18 mouse cellular contexts compared by ENCODE assay signal in the genomic region with DNA sequence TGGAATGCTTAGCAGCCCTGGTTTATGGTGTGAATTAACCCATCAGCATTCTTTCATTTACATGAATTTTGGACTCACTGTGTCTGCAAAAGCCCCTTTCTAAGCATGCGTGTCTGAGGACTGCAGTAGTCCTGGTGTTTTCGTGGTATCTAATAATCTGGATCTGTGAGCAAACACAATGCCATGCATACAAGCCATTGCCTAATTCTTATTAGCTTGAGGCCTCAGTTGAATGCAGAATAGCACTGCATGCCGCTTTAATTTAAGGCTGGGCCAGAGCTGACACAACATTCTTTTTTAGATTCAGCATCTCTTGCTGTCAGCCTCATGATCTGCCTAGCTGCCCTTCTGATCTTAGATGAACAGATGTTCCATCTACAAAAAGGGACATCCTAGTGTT. TPM values are rescaled to one million over a fixed set of nuclear protein-coding genes. Genes with fewer than 3 reads are reported as not detected.
DNase-seq lines count a peak whose midpoint lies in the region; ATAC-seq and TF ChIP-seq lines count a peak whose summit lies in the region.
"Had no signal": no experiment of that assay in that cellular context is flagged by ENCODE, and none has a peak within 500 bp of the region (broad histone marks: within the 10 kb centered on the region; RNA-seq: fewer than 3 reads in every experiment).

No protein-coding gene starts in this region.

- no peaks in the 10 kb centered on the region for H3K9me3 ChIP-seq in forebrain, embryonic 15.5 days
- H3K9me3 ChIP-seq in midbrain, embryonic 11.5 days (ENCODE audit: control insufficient read depth, low read length), result no peaks in the 10 kb centered on the region
- H3K9me3 ChIP-seq: embryonic facial prominence, embryonic 10.5 days had no signal

- no peak for DNase-seq in layer of hippocampus, adult 2 months (ENCODE audit: low spot score in 2 of 2)
- no peak for DNase-seq in layer of hippocampus, postnatal 36 days
- DNase-seq in midbrain, embryonic 11.5 days (ENCODE audit: low spot score, missing footprints), result no peak
- DNase-seq in retina, embryonic 14.5 days (ENCODE audit: low spot score), result peak; percentile 54
- no peak for DNase-seq in urinary bladder, postnatal 25 days (ENCODE audit: low spot score)
- DNase-seq in cerebellum, postnatal 25 days, result no peak
- DNase-seq: adrenal gland, adult 8-10 months; heart, adult 18-20 months; kidney, postnatal 36 days; lung, postnatal 36 days; thymus, postnatal 4 days had no signal

- H3K4me2 ChIP-seq in forebrain, embryonic 15.5 days (replicated peaks), result peak overlapping the region; percentile 33
- peak overlapping the region; percentile 15; the same call in 1 of the 2 replicates for H3K4me2 ChIP-seq in midbrain, embryonic 11.5 days

- no peak overlapping the region for H3K4me3 ChIP-seq in layer of hippocampus, adult 2 months
- H3K4me3 ChIP-seq in forebrain, embryonic 15.5 days, result no peak overlapping the region
- no peak overlapping the region for H3K4me3 ChIP-seq in midbrain, embryonic 11.5 days (ENCODE audit: low read depth, low read length)
- H3K4me3 ChIP-seq: embryonic facial prominence, embryonic 10.5 days had no signal

- H3K27ac ChIP-seq in layer of hippocampus, adult 2 months, result peak overlapping the region; percentile 59; the same call in 1 of the 2 replicates
- peak overlapping the region; percentile 86 for H3K27ac ChIP-seq in forebrain, embryonic 15.5 days (replicated peaks)
- H3K27ac ChIP-seq in midbrain, embryonic 11.5 days (ENCODE audit: low read depth, low read length), result peak overlapping the region; percentile 58; the same call in 1 of the 2 replicates
- H3K27ac ChIP-seq: embryonic facial prominence, embryonic 10.5 days; liver, embryonic 14.5 days; stomach, postnatal 0 days had no signal

- peak; percentile 79 for ATAC-seq in forebrain, embryonic 15.5 days (replicated peaks)
- no peak for ATAC-seq in midbrain, embryonic 11.5 days (ENCODE audit: low FRiP score)
- ATAC-seq: CD4-positive, CD25-positive, alpha-beta regulatory T cell, adult 4 months; intestine, postnatal 0 days; Patski had no signal

- no peak for TF ChIP-seq CTCF in layer of hippocampus, adult 2 months (conservative IDR thresholded peaks at IDR 0.05)

- no peaks in the 10 kb centered on the region for H3K27me3 ChIP-seq in forebrain, embryonic 15.5 days
- H3K27me3 ChIP-seq in midbrain, embryonic 11.5 days (ENCODE audit: control insufficient read depth, insufficient read depth, low read length), result no peaks in the 10 kb centered on the region
- H3K27me3 ChIP-seq: Patski had no signal

- H3K4me1 ChIP-seq in forebrain, embryonic 15.5 days, result peaks cover 19% of the 10 kb centered on the region
- H3K4me1 ChIP-seq in midbrain, embryonic 11.5 days (ENCODE audit: control insufficient read depth, insufficient read depth, low read length), result peaks cover 5% of the 10 kb centered on the region

- 2% methylated on average over 3 of the region's 3 CpGs for WGBS in forebrain, embryonic 15.5 days
- 38% methylated on average over 3 of the region's 3 CpGs for WGBS in midbrain, embryonic 11.5 days

- peak overlapping the region; percentile 34; the same call in 1 of the 2 replicates for H3K9ac ChIP-seq in forebrain, embryonic 15.5 days (replicated peaks)
- H3K9ac ChIP-seq in midbrain, embryonic 11.5 days (ENCODE audit: low read length), result peak overlapping the region; percentile 31; the same call in 1 of the 2 replicates
- H3K9ac ChIP-seq: liver, embryonic 14.5 days had no signal

- no peaks in the 10 kb centered on the region for H3K36me3 ChIP-seq in forebrain, embryonic 15.5 days
- H3K36me3 ChIP-seq in midbrain, embryonic 11.5 days (ENCODE audit: control insufficient read depth, insufficient read depth, low read length), result no peaks in the 10 kb centered on the region
- H3K36me3 ChIP-seq: embryonic facial prominence, embryonic 10.5 days had no signal

RNA-seq across cellular contexts. Expression of gene Ubl7, which starts 9.2 kb away (rescaled TPM):
- 10 to 100 TPM; 98.5 to 98.7 TPM for total RNA-seq in layer of hippocampus, adult 2 months (2021)
- 100 to 1,000 TPM in 1 of 2 experiments, 10 to 100 TPM in 1; 94.3 to 102 TPM for total RNA-seq in layer of hippocampus, postnatal 36 days (2021)
- polyA plus RNA-seq in forebrain, embryonic 15.5 days (2015; fragmentation: Nextera tagmentation; extraction: Ambion mirVana), result 171 and 176 TPM in 2 replicates
- polyA plus RNA-seq in midbrain, embryonic 11.5 days (2014; fragmentation: Nextera tagmentation; extraction: Ambion mirVana), result 111 and 112 TPM in 2 replicates

RNA-seq across cellular contexts. Expression of gene Sema7a, which starts 38.3 kb away (rescaled TPM):
- 100 to 1,000 TPM in 1 of 2 experiments, 10 to 100 TPM in 1; 94.4 to 102 TPM for total RNA-seq in layer of hippocampus, adult 2 months (2021)
- 10 to 100 TPM; 87.3 to 90.3 TPM for total RNA-seq in layer of hippocampus, postnatal 36 days (2021)
- polyA plus RNA-seq in forebrain, embryonic 15.5 days (2015; fragmentation: Nextera tagmentation; extraction: Ambion mirVana), result 3.4 and 3.6 TPM in 2 replicates
- 0.78 and 1.0 TPM in 2 replicates for polyA plus RNA-seq in midbrain, embryonic 11.5 days (2014; fragmentation: Nextera tagmentation; extraction: Ambion mirVana)
- polyA plus RNA-seq: CD4-positive, CD25-positive, alpha-beta regulatory T cell, adult 4 months had no signal
